Mouse (Mus musculus): ENCODE measurements around the gene Speer1. TPM values are rescaled to one million over a fixed set of nuclear protein-coding genes. Genes with fewer than 3 reads are reported as not detected.
"Not testable (repeated sequence)": the region's sequence is repeated elsewhere in the genome, so short reads cannot be mapped to it uniquely, and the experiment has no call there.

Gene Speer1
- polyA plus RNA-seq (2012; rRNA removed), result not detected in 2 replicates

DNA sequence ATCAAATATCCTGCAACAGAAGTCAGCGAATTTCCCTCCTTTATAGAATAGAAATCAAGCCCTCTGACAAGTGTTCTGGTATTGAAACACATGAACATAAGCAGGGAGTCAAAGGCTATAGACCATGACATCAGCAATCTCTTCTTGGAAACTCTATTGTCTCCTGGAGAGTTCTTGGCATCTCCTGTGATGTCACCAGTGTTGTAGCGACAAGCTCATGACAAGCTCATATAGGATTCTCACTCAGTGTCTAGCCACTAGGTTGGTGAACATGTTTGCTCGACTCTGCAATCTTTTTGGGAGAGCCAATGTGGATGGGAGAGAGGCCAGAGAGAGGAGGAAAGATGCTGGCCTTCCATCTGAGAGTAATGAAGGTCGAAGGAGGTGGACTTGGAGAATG, at the start of gene Speer1:
Speer1 (plus strand) TSS at position 301 of the 400 bp plus-strand sequence.
- H3K27ac ChIP-seq (ENCODE audit: insufficient read depth, low read length); H3K4me1 ChIP-seq (ENCODE audit: control insufficient read depth, insufficient read depth, insufficient read length); H3K27me3 ChIP-seq (ENCODE audit: control insufficient read depth, insufficient read depth, low read length); H3K36me3 ChIP-seq (ENCODE audit: control insufficient read depth, insufficient read depth, low read length); H3K4me3 ChIP-seq (ENCODE audit: extremely low read depth, insufficient read depth, insufficient read length); DNase-seq (ENCODE audit: low read depth in 1 of 2, low spot score in 2 of 2): not testable (repeated sequence)
- WGBS, result 83% methylated on average over 1 of the region's 4 CpGs

Other genes starting within 250 kb of the Speer1 start
- 0.08 and 0.14 TPM in 2 replicates for gene Gm8879, start 213.9 kb upstream of the Speer1 start, polyA plus RNA-seq (2012; rRNA removed)
- gene Gm5861, start 158.4 kb upstream of the Speer1 start, polyA plus RNA-seq (2012; rRNA removed), result not detected in 2 replicates
- gene Gm8890, start 85.5 kb upstream of the Speer1 start, polyA plus RNA-seq (2012; rRNA removed), result 0.62 TPM in 1 of 2 replicates, not detected in the other
- gene Gm8897, start 74.9 kb downstream of the Speer1 start, polyA plus RNA-seq (2012; rRNA removed), result not detected in 2 replicates
- not detected in 2 replicates for gene Gm8906, start 161.2 kb downstream of the Speer1 start, polyA plus RNA-seq (2012; rRNA removed)